Mouse (Mus musculus) left cerebral cortex, postnatal 14 days (tissue): ENCODE measurements at regions not wholly inside any gene's neighbourhood (a gene's known extent, or its start where the extent isn't known, plus 50 kb on each side); places are given as distances from the start of the nearest gene placed in this dataset.

Source experiments
- DNase-seq, 2 experiments: peaks; one replicate each; pipeline ENCODE4 v3.0.0; 2021 to 2022; ENCODE audit warnings: low spot score in 2 of 2, mixed read lengths in 1 of 2
- intact Hi-C: fragments of 180-260 bp; cut with DNase I; formaldehyde crosslinking; loops from one replicate; pipeline ENCODE4 v1.15.1; 2025

DNA sequence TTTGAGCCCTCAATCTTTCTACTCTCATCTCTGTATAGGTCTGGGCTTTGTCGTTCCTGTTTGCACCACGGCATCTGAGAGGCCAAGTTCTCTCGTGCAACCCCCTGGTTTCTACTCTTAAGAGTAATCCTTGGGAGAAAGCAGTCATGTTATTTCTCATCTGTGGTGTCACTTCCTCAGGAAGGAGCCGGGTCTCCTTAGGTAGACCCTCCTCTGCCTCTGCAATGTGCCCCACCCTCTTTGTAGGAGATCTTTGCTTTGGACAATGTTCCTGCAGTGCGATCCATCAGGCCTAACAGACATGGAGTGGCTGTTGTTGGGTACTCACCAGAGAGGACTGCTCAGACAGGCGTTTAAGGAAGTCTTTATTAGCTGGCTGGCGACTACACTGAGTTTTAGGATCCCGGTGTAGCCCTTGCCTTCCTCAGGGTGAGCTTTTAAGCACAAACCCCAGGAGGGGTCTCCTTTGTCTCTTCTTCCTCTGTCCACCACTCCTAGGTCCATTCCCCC, 94.0 kb upstream of the Hmcn1 start:
- intact Hi-C loops: loop anchor here (10.0 kb wide), 1 partner anchor 168 kb away; no protein-coding TSS in a partner anchor
- DNase-seq: no peak

DNA sequence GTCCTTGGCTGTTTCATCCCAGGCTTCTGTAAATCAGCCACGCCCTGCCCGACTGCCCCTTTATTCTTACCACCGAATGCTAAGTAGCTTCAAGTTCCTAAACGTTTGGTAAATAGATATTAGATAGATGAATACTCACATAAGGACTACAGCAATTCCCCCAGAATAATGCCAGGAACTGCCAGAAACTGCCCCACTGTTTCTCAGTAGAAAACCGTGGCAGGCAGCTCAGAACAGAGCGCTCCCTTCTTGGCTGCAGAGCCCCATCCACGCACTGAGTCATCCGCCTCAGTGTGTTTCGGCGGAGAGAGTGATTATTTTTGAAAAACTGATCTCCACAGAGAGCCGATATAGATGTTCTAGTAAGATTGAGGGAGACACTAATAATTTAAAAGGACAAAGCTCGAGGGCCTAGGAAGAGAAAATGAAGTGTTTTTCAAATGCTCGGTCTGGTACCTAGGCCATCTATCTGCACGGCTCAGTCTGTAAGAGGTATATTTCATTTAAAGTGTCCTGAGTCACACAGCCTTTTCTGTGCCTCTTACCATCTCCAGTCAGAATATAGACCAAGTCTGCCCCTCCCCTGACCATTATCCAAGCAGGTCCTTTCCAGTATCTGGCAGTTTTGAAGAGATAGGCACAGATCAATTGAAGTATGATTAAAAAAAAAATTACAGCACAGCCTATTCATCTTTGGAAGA, 94.4 kb upstream of the Gm47985 start:
- DNase-seq: peak; percentile 64 to 70
- intact Hi-C loops: loop anchor here (10.0 kb wide), 1 partner anchor 167 kb away; no protein-coding TSS in a partner anchor

DNA sequence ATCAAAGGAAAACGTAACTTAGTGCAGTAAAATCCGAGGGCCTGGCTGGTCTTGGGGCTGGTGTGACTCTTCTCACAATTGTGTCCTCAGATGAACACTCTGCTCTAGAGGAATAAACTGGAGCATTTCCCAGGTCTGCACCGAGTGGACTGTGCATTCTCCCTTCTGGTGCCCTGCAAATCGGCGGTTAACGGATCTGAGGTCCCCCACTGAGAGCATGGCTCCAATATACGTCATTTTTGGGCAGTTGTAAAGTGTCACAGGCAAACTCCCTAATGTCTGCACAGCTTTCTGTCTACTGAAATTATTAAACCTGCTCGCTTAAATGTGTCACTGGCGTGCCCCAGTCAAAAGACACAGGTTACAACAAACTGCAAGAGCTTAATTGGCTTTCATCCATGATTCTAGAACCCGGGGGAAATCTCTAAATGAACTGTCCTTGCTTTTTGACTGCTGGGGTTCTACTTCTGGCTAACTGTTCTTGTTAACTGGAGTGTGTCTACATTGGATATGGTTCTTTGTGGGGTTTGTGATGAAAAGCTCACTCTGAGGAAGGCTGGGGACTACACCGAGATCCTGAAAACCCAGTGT, 93.7 kb upstream of the Gm47985 start:
- intact Hi-C loops: loop anchor here (10.0 kb wide), 1 partner anchor 166 kb away; no protein-coding TSS in a partner anchor
- no peak for DNase-seq

DNA sequence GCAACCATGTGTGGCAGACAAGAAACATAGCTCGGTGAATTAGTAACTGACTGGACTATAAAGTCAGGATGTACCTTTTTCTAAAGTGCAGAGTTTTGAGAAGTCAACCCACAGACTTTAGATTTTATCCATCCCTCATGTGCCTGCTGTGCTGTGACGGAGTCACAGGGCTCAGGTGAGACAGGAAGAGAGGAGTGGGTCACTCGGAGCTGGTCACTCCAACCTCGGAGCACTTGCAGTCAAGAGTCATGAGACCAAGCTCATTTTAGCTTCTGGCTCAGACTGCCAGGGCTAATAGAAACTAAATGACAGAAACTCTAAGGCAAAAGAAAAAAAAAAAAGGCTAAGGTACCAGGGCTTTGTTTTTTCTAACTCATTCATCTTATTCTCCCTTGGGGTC, 90.3 kb upstream of the Gm47985 start:
- intact Hi-C loops: no loop called here
- no peak for DNase-seq

DNA sequence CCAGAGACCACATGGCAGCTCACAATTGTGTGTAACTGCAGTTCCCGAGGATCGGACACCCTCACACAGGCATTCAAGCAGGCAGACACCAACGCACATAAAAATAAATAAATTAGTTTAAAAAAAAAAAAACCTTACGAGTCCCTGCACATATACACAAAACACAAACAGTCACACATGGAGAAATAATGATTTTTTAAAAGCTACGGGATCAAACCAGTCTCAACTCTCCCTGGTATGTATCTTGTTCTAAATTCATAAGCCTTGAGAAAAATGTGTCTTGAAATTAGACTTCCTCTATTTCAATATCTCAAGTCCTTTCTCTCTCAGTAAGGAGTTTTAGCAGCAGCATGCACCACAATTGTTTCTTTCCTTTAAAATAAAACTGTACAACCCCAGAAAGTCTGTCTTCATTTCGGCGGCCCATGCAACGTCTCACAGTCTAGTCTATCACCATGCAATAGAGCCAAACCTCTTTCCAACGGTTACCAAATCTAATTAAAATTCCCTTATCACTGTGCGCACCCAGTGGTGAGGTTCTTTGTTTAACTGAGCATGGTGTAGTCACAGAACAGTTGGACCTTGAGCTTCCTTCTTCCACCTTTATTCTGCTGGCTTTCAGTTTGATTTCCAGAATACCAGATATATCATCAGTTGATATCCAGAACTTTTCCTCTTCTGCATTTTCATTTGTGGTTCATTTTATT, 86.8 kb upstream of the Gm47985 start:
- intact Hi-C loops: no loop called here
- DNase-seq: no peak

DNA sequence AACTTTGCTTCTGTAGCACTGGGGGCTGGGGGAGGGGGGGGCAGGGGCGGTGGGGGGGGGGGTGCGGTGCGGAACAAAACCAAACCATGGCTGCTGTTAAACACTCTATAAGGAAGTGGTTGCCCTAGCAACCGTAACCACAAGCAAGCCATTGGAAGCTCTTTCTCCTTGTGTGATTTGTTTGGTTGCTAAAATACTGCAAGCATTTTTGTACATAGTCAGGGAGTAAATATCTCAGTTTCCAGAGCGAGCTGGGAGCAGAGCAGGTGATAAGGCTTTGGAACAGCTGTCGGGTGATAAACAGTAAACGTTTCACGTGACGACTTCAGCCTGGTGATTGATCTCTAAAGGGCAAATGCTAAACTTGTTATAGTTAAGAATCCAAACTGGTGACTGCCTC, 86.3 kb upstream of the Gm47985 start:
- DNase-seq: peak; percentile 31 to 56
- intact Hi-C loops: no loop called here

DNA sequence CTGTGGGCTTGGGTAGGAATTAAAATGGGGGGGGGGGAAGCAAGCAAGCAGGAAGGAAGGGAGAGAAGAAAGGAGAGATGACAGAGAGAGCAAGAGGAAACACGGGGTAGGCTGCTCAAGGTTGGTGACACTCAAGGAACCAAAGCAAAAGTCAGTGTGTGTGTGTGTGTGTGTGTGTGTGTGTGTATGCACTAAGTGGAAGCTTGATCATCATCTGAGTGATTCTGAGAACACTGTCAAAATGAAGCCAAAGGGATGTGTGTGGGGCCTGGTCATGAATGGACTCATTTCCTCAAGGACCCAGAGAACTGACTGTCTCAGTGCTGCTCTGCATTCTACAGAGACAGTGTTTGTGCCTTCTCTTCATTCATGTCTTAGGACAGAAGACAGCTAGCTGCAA, 84.8 kb upstream of the Gm47985 start:
- intact Hi-C loops: no loop called here
- DNase-seq: no peak

DNA sequence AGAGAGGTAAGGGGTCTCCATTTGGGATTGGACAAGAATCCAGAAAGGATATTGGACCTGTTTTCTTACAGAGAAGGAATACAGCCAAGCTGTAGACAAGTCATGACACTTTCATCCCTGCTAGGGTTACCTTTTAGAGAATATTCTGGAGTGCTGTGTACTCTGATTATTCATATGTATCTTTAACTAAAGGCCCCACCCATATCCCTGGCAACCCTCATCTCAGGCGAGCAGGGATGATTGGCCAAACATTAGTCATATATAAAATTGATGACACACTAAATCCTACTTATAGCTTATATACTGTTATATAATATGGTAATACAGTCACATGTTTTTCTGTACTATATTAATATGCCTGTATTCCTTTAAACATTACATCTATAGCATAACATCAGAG, 83.6 kb upstream of the Gm47985 start:
- intact Hi-C loops: no loop called here
- DNase-seq: no peak

DNA sequence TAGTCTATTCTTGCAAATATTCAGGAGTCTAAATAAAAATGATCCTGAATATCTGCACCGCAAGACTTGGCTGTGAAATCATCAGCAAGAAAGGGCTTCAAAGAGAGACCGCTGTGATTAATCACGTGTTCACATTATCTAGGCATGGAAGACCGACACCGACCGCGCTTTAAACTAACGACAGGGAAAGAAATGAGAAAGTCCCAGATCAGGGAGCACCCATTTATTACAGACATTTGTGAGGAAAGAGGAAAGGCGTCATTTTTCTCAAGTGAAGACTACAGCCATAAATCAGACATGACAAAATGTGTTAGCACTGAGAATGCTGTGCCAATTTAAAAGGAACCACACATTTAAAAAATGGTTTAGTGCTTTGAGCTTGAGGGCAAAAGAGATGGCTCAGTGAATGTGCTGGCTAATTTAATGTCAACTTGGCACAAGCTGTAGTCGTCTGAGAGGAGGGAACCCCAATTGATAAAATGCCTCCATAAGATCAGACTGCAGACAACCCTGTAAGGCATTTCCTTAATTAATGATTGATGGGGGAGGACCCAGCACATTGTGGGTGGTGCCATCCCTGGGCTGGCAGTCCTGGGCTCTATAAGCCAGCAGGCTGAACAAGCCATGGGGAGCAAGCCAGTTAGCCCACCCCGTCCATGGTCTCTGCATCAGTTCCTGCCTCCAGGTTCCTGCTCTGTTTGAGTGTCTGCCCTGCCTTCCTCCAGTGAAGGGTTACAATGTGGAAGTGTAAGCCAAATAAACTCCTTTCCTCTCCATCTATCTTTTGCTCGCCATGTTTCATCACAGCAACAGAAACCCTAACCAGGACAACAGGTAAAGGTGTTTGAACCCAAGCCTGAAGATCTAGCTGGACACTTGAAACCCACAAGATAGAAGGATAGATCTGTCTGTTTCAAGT, 81.5 kb upstream of the Gm47985 start:
- intact Hi-C loops: no loop called here
- DNase-seq: no peak

DNA sequence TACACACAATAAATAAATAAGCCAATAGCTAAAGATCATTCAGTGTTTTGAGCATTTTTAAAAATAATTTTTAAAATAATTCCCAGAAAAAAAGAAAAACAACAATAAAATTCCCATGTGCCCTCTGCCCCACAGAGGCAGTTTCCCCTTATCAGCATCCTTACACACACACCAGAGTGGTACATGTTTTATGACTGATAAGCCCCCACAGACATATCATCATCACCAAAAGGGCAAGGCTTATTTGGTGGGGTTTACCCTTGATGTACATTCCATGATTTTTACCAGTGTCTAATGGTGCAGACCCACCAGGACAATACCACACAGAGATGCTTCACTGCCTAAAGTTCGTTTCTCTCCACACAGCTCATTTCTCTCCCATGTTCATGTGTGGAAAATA, 80.8 kb upstream of the Gm47985 start:
- intact Hi-C loops: no loop called here
- DNase-seq: no peak

DNA sequence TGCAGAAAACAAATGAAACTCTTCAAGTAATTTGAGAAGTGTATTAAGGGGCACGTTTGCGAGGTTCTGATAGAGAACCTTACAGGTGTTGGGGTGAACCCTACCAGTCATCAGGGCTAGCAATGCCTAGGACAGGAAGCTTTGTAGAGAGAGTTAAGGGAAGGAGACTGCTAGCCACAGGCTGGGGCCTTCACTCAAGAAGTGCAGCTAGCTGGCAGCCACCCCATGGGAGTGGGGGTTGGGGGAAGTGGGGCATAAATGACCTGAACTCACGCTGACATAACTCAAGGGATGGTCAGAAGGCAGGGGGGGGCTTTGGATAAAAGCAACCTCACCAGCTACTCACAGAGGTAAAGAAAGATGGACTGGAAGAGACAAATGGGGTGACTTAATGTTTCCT, 80.3 kb upstream of the Gm47985 start:
- intact Hi-C loops: no loop called here
- DNase-seq: no peak

DNA sequence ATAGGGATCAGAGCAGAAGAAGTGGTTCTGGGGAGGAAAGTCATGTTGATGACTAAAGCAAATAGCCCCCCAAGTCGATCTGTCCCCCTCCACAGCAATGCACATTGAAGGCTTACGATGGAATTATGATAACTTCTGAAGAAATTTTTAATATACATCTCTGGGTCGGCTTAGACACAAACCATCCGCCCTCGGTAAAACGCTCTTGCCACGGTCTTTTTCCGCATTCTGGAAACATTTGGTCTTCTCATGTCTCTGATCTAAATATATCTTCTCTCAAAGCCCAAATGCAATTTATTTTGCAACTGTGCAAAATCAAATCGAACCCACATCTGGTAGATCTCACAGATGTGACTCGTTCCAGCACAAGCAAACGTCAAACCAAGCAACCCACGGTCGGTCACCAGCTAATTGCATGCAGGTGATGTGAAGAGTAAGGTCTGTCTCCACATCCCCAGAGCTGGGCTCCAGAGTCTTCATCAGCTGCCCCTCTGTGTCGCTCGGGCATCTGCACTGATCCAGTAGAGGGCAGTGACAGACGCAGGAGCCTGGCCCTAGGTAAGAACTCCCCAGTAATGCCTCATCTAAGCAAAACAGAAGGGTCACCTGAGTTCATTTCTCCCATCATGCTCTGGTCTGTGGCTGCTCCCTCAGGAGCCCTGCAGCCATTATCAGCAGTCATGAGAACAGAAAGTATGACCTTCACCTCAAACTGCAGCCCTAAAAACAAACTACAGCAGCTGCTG, 79.5 kb upstream of the Gm47985 start:
- intact Hi-C loops: no loop called here
- no peak for DNase-seq

DNA sequence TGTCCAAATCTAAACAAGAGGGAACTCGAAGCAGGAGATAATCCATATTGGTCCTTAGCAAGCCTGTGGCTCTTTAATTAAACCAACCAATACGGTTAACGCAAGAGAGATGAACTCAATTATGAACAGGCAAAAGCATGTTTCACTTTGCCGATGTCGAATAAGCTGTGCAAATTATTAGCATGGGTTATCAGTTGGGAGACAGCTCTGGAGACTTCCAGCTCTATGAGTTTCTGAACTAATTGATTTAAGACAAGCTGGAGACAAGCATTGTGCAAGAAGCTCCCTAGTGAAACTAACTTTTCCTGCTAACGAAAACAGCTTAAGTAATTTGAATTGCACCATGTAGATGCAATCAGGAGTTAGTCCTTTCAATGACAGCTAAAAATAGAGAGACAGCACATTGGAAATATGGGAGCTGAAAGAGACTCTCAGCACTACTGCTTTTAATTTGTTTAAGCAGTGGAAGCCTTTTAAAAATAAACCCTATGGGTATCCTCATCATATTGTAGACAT, 78.8 kb upstream of the Gm47985 start:
- DNase-seq: no peak
- intact Hi-C loops: no loop called here

DNA sequence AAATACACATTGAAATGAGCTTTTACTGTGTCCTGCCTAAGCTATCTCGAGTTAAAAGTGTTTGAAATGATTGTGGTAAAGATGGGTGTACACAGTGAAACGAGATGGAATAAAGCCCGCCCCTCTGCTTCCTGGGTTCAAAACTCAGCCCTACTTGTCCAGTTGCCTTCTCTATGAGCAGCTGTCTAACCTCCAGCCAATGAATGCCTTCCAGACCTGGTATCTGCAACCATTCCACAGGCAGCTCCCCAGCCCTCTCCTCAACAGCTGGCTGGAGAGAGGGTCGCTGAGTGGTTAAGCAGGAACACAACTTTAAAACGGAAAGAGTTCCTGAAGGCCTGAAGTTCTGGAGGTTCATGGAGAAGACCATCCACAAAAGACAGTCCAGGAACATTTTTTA, 78.0 kb upstream of the Gm47985 start:
- intact Hi-C loops: no loop called here

DNA sequence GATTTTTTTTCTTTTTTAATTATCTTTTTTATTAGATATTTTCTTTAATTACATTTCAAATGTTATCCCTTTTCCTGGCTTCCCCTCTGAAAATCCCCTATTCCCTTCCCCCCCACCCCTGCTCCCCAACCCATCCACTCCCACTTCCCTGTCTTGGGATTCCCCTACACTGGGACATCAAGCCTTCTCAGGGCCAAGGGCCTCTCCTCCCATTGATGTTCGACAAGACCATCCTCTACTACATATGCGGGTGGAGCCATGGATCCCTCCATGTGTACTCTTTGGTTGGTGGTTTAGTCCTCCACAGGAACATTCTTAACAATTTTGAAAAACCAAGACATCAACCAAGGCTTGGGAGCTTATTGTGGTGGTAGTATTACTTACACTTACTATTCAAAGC, 77.5 kb upstream of the Gm47985 start:
- no peak for DNase-seq
- intact Hi-C loops: no loop called here

More for the DNA sequence above, 78.0 kb upstream of the Gm47985 start:
- no peak for DNase-seq

DNA sequence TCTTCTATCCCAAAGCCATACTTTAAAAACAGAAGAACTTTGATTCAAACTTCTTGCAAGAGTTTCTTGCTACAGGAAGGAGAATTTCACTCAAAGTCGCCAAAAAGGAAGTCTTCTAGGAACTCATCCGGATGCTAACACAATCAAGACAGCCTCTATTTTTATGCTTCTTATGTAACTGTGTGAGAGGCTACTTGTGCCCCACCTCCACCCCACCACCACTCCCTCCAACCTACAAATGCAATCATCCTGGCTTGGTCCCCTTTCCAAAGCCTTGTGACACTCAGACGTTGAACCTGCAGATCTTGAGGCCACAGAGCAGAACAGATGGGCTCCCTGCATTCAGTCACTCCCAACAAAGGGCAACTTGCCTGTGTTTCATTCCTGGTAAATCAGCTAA, 77.1 kb upstream of the Gm47985 start:
- intact Hi-C loops: no loop called here
- no peak for DNase-seq

DNA sequence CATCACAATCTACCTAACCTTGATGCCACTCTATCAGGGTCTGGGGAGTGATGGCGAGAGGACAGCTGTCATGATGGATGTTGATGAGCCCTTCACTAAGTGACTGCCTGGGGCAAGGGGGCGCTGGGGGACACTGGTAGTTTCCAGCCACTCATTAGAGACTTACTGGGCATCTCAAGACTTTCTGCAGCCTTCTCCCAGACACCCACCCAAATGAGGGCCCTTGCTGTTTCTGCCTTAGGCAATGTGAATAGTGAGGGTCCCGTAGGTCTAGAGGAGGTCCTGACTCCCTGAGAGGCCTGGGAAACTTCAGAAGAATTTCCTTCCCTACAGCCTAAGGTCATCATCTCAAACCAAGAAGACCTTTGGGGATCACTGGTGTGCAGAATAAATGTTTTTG, 74.9 kb upstream of the Gm47985 start:
- intact Hi-C loops: no loop called here
- no peak for DNase-seq

DNA sequence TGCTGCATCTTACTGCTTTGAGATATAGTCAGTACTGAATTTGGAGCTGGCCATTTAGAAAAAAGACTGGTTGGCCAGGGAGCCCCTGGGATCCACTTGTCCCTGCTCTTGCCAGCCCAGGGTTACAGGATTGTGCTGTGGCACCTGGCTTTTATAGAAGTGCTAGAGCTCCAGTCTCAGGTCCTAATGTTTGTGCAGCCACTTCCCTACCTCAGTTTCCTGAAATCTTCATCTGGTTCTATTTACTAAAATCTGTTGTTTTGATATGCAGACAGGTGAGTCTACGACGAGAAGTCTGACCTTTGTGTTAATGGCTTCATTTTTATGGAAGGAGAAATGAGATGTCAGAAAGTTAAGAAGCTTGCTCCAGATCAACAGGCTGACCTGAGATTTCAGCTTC, 73.0 kb upstream of the Gm47985 start:
- no peak for DNase-seq
- intact Hi-C loops: no loop called here

DNA sequence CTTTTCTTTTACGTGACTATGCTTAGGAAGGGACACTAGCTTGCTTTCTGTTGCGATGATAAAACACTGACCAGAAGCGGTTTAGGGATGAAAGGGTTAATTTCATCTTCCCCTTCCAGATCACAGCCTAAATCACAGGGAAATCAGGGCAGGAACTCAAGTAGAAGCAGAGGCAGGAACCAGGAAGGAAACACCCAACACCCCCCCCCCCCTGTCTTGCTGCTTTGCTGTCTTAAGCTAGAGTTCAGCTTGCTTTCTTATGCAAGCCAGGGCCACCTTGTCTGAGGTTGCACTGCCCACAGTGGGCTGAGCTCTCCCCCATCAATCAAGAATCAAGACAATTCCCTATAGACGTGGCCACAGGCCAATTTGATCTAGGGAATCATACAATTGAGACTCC, 71.9 kb upstream of the Gm47985 start:
- no peak for DNase-seq
- intact Hi-C loops: no loop called here
